Mouse (Mus musculus): ENCODE data around the gene Hoxb3. TPM values are rescaled to one million over a fixed set of nuclear protein-coding genes. Genes with fewer than 3 reads are reported as not detected.

The Hoxb3 gene
- polyA plus RNA-seq, 1 experiment = not detected

- 14% methylated on average over 13 of the region's 13 CpGs for WGBS
- TF ChIP-seq POLR2A (IDR thresholded peaks at IDR 0.05; ENCODE audit: insufficient read depth, low read depth, low read length) (no peak), CTCF (IDR thresholded peaks at IDR 0.05; ENCODE audit: insufficient read depth, low read depth, low read length) (no peak)
- Histone ChIP-seq H3K4me1 (ENCODE audit: control insufficient read depth, insufficient read depth, low read length) (no peaks in the 10 kb centered on the region), H3K27ac (ENCODE audit: insufficient read depth, low read depth, low read length) (no peak overlapping the region), H3K4me3 (ENCODE audit: insufficient read depth, low read depth, low read length) (no peak overlapping the region)
Measured at GRCm38 (mm10) chr11:96306908-96307269, 16.2 kb upstream of the Hoxb3 start.

GRCm38 (mm10) chr11:96308763-96309162 is 14.4 kb upstream of the Hoxb3 start:
- WGBS = 13% methylated on average over 4 of the region's 4 CpGs
- no peaks in the 10 kb centered on the region for H3K4me1 ChIP-seq (ENCODE audit: control insufficient read depth, insufficient read depth, low read length)
- H3K4me3 ChIP-seq (ENCODE audit: insufficient read depth, low read depth, low read length) = no peak overlapping the region
- H3K27ac ChIP-seq (ENCODE audit: insufficient read depth, low read depth, low read length) = no peak overlapping the region
- TF ChIP-seq CTCF (IDR thresholded peaks at IDR 0.05; ENCODE audit: insufficient read depth, low read depth, low read length) (no peak), POLR2A (IDR thresholded peaks at IDR 0.05; ENCODE audit: insufficient read depth, low read depth, low read length) (no peak)

- TF ChIP-seq CTCF (IDR thresholded peaks at IDR 0.05; ENCODE audit: insufficient read depth, low read depth, low read length) = no peak
- TF ChIP-seq POLR2A (IDR thresholded peaks at IDR 0.05; ENCODE audit: insufficient read depth, low read depth, low read length) = no peak
- Histone ChIP-seq H3K4me1 (ENCODE audit: control insufficient read depth, insufficient read depth, low read length) (no peaks in the 10 kb centered on the region), H3K27ac (ENCODE audit: insufficient read depth, low read depth, low read length) (no peak overlapping the region), H3K4me3 (ENCODE audit: insufficient read depth, low read depth, low read length) (no peak overlapping the region)
- WGBS = 12% methylated on average over 4 of the region's 4 CpGs
Measured at GRCm38 (mm10) chr11:96309288-96309687, 13.8 kb upstream of the Hoxb3 start.

- Histone ChIP-seq H3K4me3 (ENCODE audit: insufficient read depth, low read depth, low read length) (no peak overlapping the region), H3K4me1 (ENCODE audit: control insufficient read depth, insufficient read depth, low read length) (no peaks in the 10 kb centered on the region), H3K27ac (ENCODE audit: insufficient read depth, low read depth, low read length) (no peak overlapping the region)
- 7% methylated on average over 20 of the region's 20 CpGs for WGBS
- TF ChIP-seq POLR2A (IDR thresholded peaks at IDR 0.05; ENCODE audit: insufficient read depth, low read depth, low read length) (no peak), CTCF (IDR thresholded peaks at IDR 0.05; ENCODE audit: insufficient read depth, low read depth, low read length) (no peak)
Measured at GRCm38 (mm10) chr11:96310183-96310938, 12.8 kb upstream of the Hoxb3 start.

- H3K27ac ChIP-seq (ENCODE audit: insufficient read depth, low read depth, low read length) = no peak overlapping the region
- TF ChIP-seq CTCF (IDR thresholded peaks at IDR 0.05; ENCODE audit: insufficient read depth, low read depth, low read length) (no peak), POLR2A (IDR thresholded peaks at IDR 0.05; ENCODE audit: insufficient read depth, low read depth, low read length) (no peak)
- H3K4me1 ChIP-seq (ENCODE audit: control insufficient read depth, insufficient read depth, low read length) = no peaks in the 10 kb centered on the region
- 14% methylated on average over 6 of the region's 6 CpGs for WGBS
- no peak overlapping the region for H3K4me3 ChIP-seq (ENCODE audit: insufficient read depth, low read depth, low read length)
Measured at GRCm38 (mm10) chr11:96311097-96311496, 12.0 kb upstream of the Hoxb3 start.

GRCm38 (mm10) chr11:96311520-96312417 is 11.4 kb upstream of the Hoxb3 start:
- no peak overlapping the region for H3K4me3 ChIP-seq (ENCODE audit: insufficient read depth, low read depth, low read length)
- H3K4me1 ChIP-seq (ENCODE audit: control insufficient read depth, insufficient read depth, low read length) = no peaks in the 10 kb centered on the region
- TF ChIP-seq POLR2A (IDR thresholded peaks at IDR 0.05; ENCODE audit: insufficient read depth, low read depth, low read length) = no peak
- TF ChIP-seq CTCF (IDR thresholded peaks at IDR 0.05; ENCODE audit: insufficient read depth, low read depth, low read length) = 0 out of 2 replicates have a peak, but pooled peaks have one; percentile 25
- 2% methylated on average over 31 of the region's 31 CpGs for WGBS
- no peak overlapping the region for H3K27ac ChIP-seq (ENCODE audit: insufficient read depth, low read depth, low read length)

GRCm38 (mm10) chr11:96313134-96313533 is 10.0 kb upstream of the Hoxb3 start:
- TF ChIP-seq CTCF (IDR thresholded peaks at IDR 0.05; ENCODE audit: insufficient read depth, low read depth, low read length) (no peak), POLR2A (IDR thresholded peaks at IDR 0.05; ENCODE audit: insufficient read depth, low read depth, low read length) (no peak)
- Histone ChIP-seq H3K4me3 (ENCODE audit: insufficient read depth, low read depth, low read length) (no peak overlapping the region), H3K4me1 (ENCODE audit: control insufficient read depth, insufficient read depth, low read length) (no peaks in the 10 kb centered on the region), H3K27ac (ENCODE audit: insufficient read depth, low read depth, low read length) (no peak overlapping the region)
- WGBS = 26% methylated on average over 2 of the region's 2 CpGs

- no peak for TF ChIP-seq CTCF (IDR thresholded peaks at IDR 0.05; ENCODE audit: insufficient read depth, low read depth, low read length)
- TF ChIP-seq POLR2A (IDR thresholded peaks at IDR 0.05; ENCODE audit: insufficient read depth, low read depth, low read length) = no peak
- H3K4me1 ChIP-seq (ENCODE audit: control insufficient read depth, insufficient read depth, low read length) = no peaks in the 10 kb centered on the region
- 6% methylated on average over 12 of the region's 12 CpGs for WGBS
- H3K4me3 ChIP-seq (ENCODE audit: insufficient read depth, low read depth, low read length) = no peak overlapping the region
- no peak overlapping the region for H3K27ac ChIP-seq (ENCODE audit: insufficient read depth, low read depth, low read length)
Measured at GRCm38 (mm10) chr11:96313806-96314428, 9.2 kb upstream of the Hoxb3 start.
